Comparison of ENCODE assay signal across 8 mouse cellular contexts in the genomic region with DNA sequence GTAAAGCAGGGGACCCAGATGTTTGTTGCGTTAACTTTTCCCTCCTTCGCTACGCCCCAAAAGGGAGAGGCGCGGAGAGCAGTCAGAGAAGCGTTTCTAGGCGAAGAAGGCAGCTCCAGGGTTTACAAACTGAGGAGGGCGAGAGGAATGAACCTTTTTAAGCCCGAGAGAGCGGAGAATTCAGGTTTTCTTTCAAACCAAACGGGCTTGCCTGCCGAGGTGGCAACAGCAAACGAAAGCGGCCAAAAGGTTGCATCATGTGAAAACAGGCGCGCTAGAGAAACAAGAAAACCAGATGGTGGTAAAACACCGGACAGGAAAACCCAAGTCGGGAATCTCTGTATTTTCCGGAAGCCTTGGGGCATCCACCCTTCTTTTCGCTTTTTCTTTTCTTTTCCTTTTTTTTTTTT. TPM values are rescaled to one million over a fixed set of nuclear protein-coding genes. Genes with fewer than 3 reads are reported as not detected.
DNase-seq lines count a peak whose midpoint lies in the region; ATAC-seq lines count a peak whose summit lies in the region.

No protein-coding gene starts in this region.

- H3K4me2 ChIP-seq in heart, embryonic 15.5 days = peak overlapping the region; percentile 63
- H3K4me2 ChIP-seq in liver, embryonic 11.5 days = peak overlapping the region; percentile 88

- H3K27ac ChIP-seq in heart, embryonic 15.5 days = peak overlapping the region; percentile 99
- peak overlapping the region; percentile 93 for H3K27ac ChIP-seq in liver, embryonic 11.5 days (ENCODE audit: low read depth, low read length)

- peak; percentile 18 to 34 for DNase-seq in cerebellum, postnatal 14 days
- no peak for DNase-seq in cerebellum, adult 9-11 months
- DNase-seq in A20 (ENCODE audit: low read depth, low spot score) = peak; percentile 74
- DNase-seq in c-Kit-positive CD71-positive TER-119-negative erythroid progenitor cells, embryonic 14.5 days (ENCODE audit: low read depth) = peak; percentile 49
- peak; percentile 58 for DNase-seq in liver, embryonic 11.5 days (ENCODE audit: low spot score)
- peak; percentile 19 for DNase-seq in ovary, postnatal 36 days (ENCODE audit: low spot score)
- no peak for DNase-seq in right cerebral cortex, postnatal 10 days (ENCODE audit: low spot score in 2 of 2)

- peak overlapping the region; percentile 98 for H3K9ac ChIP-seq in heart, embryonic 15.5 days
- peak overlapping the region; percentile 96 for H3K9ac ChIP-seq in liver, embryonic 11.5 days (ENCODE audit: low read depth, low read length)

- WGBS in heart, embryonic 15.5 days = 0% methylated on average over 20 of the region's 20 CpGs
- WGBS in liver, embryonic 11.5 days = under 1% methylated on average over 20 of the region's 20 CpGs

- H3K9me3 ChIP-seq in heart, embryonic 15.5 days (replicated peaks) = no peaks in the 10 kb centered on the region
- H3K9me3 ChIP-seq in liver, embryonic 11.5 days (ENCODE audit: control insufficient read depth, low read length) = no peaks in the 10 kb centered on the region

- peak overlapping the region; percentile 93 for H3K4me3 ChIP-seq in heart, embryonic 15.5 days
- H3K4me3 ChIP-seq in liver, embryonic 11.5 days (ENCODE audit: low read depth, low read length) = peak overlapping the region; percentile 68

- H3K4me1 ChIP-seq in heart, embryonic 15.5 days (replicated peaks) = peaks cover 50% of the 10 kb centered on the region
- peaks cover 50% of the 10 kb centered on the region for H3K4me1 ChIP-seq in liver, embryonic 11.5 days (replicated peaks; ENCODE audit: control insufficient read depth, insufficient read depth, low read length)

- H3K27me3 ChIP-seq in heart, embryonic 15.5 days = no peaks in the 10 kb centered on the region
- no peaks in the 10 kb centered on the region for H3K27me3 ChIP-seq in liver, embryonic 11.5 days (replicated peaks; ENCODE audit: control insufficient read depth, insufficient read depth, low read length)

- H3K36me3 ChIP-seq in heart, embryonic 15.5 days = no peaks in the 10 kb centered on the region
- no peaks in the 10 kb centered on the region for H3K36me3 ChIP-seq in liver, embryonic 11.5 days (ENCODE audit: control insufficient read depth, insufficient read depth, low read length)

- ATAC-seq in heart, embryonic 15.5 days (replicated peaks; ENCODE audit: insufficient number of reproducible peaks, insufficient read depth, low FRiP score, low read depth) = no peak
- no peak for ATAC-seq in liver, embryonic 11.5 days (replicated peaks; ENCODE audit: low FRiP score)

RNA-seq across cellular contexts. Expression of a gene that starts 1.2 kb away (rescaled TPM):
- 252 and 254 TPM in 2 replicates for polyA plus RNA-seq in heart, embryonic 15.5 days (2015; fragmentation: Nextera tagmentation; extraction: Ambion mirVana)
- 149 and 176 TPM in 2 replicates for polyA plus RNA-seq in liver, embryonic 11.5 days (2014; fragmentation: Nextera tagmentation; extraction: Ambion mirVana)

Comparison
In these comparisons a context has a peak if more than half of its experiments do, and no peak if none do; other contexts are left out.
1. DNase-seq: peak in cerebellum, postnatal 14 days (2 of 2), A20 (single experiment), c-Kit-positive CD71-positive TER-119-negative erythroid progenitor cells, embryonic 14.5 days (single experiment), liver, embryonic 11.5 days (single experiment) and ovary, postnatal 36 days (single experiment); none in cerebellum, adult 9-11 months (single experiment) and right cerebral cortex, postnatal 10 days (0 of 2).